Mouse (Mus musculus) bone marrow, adult 2 months (tissue): ENCODE measurements around the gene Krt81.

ENCODE experiments used
- CTCF ChIP-seq: fragments of 200-500 bp; IDR thresholded peaks from 2 replicates; pipeline ENCODE4 v1.5.1; 2011; ENCODE audit warnings: low read length, control low read depth; ENCODE audit not compliant: control insufficient read depth, insufficient read depth
- POLR2A ChIP-seq: fragments of 200-500 bp; IDR thresholded peaks from 2 replicates; pipeline ENCODE4 v1.6.1; 2011; ENCODE audit warnings: low read depth, mild to moderate bottlenecking, control low read depth, low read length, borderline replicate concordance; ENCODE audit not compliant: control insufficient read depth

DNA sequence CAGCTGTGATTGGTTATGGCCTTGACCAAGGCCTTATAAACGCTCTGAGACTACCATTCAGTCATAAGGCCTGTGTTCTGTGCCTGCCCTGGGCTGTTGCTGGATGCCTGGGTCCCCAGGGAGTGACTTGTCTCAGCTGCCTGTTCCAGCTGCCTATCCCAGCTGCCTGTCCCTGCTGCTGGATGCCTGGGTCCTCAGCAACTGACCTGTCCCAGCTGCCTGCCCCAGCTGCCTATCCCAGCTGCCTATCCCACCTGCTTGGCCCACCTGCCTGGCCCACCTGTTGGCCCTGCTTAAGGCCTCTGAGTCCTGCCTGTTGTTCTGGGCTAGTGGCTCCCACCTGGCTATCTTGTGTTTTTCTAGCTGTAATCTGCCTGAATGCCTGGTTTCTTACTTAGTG lies 30.7 kb upstream of the Krt81 start:
- TF ChIP-seq CTCF (no peak), POLR2A (no peak)
